In genomic region chr5:108366984-108367841, GRCm38 (mm10) we compare ENCODE assay signal across 8 mouse cellular contexts. TPM values are rescaled to one million over a fixed set of nuclear protein-coding genes. Genes with fewer than 3 reads are reported as not detected.
DNase-seq lines count a peak whose midpoint lies in the region; ATAC-seq and TF ChIP-seq lines count a peak whose summit lies in the region.

No protein-coding gene starts in this region.

- no peak for TF ChIP-seq EP300 in heart, postnatal 0 days (IDR thresholded peaks at IDR 0.05; ENCODE audit: low read depth)

- H3K4me1 ChIP-seq in embryonic facial prominence, embryonic 15.5 days: peaks cover 34% of the 10 kb centered on the region
- H3K4me1 ChIP-seq in heart, postnatal 0 days (ENCODE audit: control insufficient read depth, insufficient read depth): peaks cover 9% of the 10 kb centered on the region; the same call in 1 of the 2 replicates
- H3K4me1 ChIP-seq in lung, adult 2 months (ENCODE audit: control insufficient read depth, insufficient read depth, low read length): peaks cover 5% of the 10 kb centered on the region; the same call in 1 of the 2 replicates

- DNase-seq in CD4-positive helper T cell, adult 2 months (ENCODE audit: low read depth, low spot score): peak; percentile 14
- DNase-seq in adrenal gland, postnatal 36 days: peak; percentile 60 to 63
- peak; percentile 16 for DNase-seq in heart, postnatal 0 days (ENCODE audit: low spot score)
- DNase-seq in kidney, postnatal 14 days: peak; percentile 35
- DNase-seq in lung, adult 2 months: peak; percentile 24
- DNase-seq in ovary, adult 18-20 months (ENCODE audit: low spot score): peak; percentile 13
- no peak for DNase-seq in natural killer cell, adult 2 months (ENCODE audit: low spot score in 2 of 2)

- no peak for TF ChIP-seq CTCF in heart, postnatal 0 days (IDR thresholded peaks at IDR 0.05; ENCODE audit: low read depth)
- TF ChIP-seq CTCF in lung, adult 2 months (IDR thresholded peaks at IDR 0.05; ENCODE audit: insufficient read depth, low read length): no peak

- H3K27me3 ChIP-seq in embryonic facial prominence, embryonic 15.5 days: peaks cover 91% of the 10 kb centered on the region
- peaks cover 93% of the 10 kb centered on the region for H3K27me3 ChIP-seq in heart, postnatal 0 days (ENCODE audit: control insufficient read depth, insufficient read depth, low read length)

- under 1% methylated on average over 76 of the region's 100 CpGs for WGBS in embryonic facial prominence, embryonic 15.5 days
- under 1% methylated on average over 82 of the region's 100 CpGs for WGBS in heart, postnatal 0 days
- WGBS in lung, adult 2 months: under 1% methylated on average over 83 of the region's 100 CpGs

- ATAC-seq in embryonic facial prominence, embryonic 15.5 days (ENCODE audit: insufficient number of reproducible peaks, low FRiP score, low TSS enrichment, low read depth): no peak
- peak; percentile 34; the same call in 1 of the 2 replicates for ATAC-seq in heart, postnatal 0 days (ENCODE audit: insufficient read depth, low read depth)

- H3K27ac ChIP-seq in embryonic facial prominence, embryonic 15.5 days (replicated peaks): no peak overlapping the region
- no peak overlapping the region for H3K27ac ChIP-seq in heart, postnatal 0 days (ENCODE audit: low read depth)

- H3K4me2 ChIP-seq in embryonic facial prominence, embryonic 15.5 days (replicated peaks): peak overlapping the region; percentile 98
- peak overlapping the region; percentile 93 for H3K4me2 ChIP-seq in heart, postnatal 0 days (ENCODE audit: low read depth, low read length)

- no peaks in the 10 kb centered on the region for H3K36me3 ChIP-seq in embryonic facial prominence, embryonic 15.5 days
- H3K36me3 ChIP-seq in heart, postnatal 0 days (replicated peaks; ENCODE audit: control insufficient read depth, insufficient read depth, low read length): no peaks in the 10 kb centered on the region

- no peaks in the 10 kb centered on the region for H3K9me3 ChIP-seq in embryonic facial prominence, embryonic 15.5 days (replicated peaks)
- no peaks in the 10 kb centered on the region for H3K9me3 ChIP-seq in heart, postnatal 0 days (replicated peaks; ENCODE audit: control insufficient read depth, low read length)

- peak overlapping the region; percentile 53 for H3K4me3 ChIP-seq in embryonic facial prominence, embryonic 15.5 days (replicated peaks)
- peak overlapping the region; percentile 59 for H3K4me3 ChIP-seq in heart, postnatal 0 days (ENCODE audit: low read depth, low read length)
- peak overlapping the region; percentile 48 for H3K4me3 ChIP-seq in lung, adult 2 months (replicated peaks; ENCODE audit: extremely low read depth, low read depth, low read length)

- peak overlapping the region; percentile 47 for H3K9ac ChIP-seq in embryonic facial prominence, embryonic 15.5 days
- no peak overlapping the region; the same call in 1 of the 2 replicates for H3K9ac ChIP-seq in heart, postnatal 0 days (replicated peaks; ENCODE audit: low read depth, low read length)

- no peak for TF ChIP-seq POLR2A in lung, adult 2 months (IDR thresholded peaks at IDR 0.05; ENCODE audit: borderline replicate concordance, extremely low read depth, low read depth, low read length)

RNA-seq across cellular contexts. Expression of gene Gm42517, which starts 0.5 kb away (rescaled TPM):
- total RNA-seq in adrenal gland, postnatal 36 days (2021): 1 to 10 TPM in 1 of 2 experiments, under 1 TPM in 1; 0.89 to 2.0 TPM
- 0.25 and 0.29 TPM in 2 replicates for polyA plus RNA-seq in embryonic facial prominence, embryonic 15.5 days (2015; fragmentation: Nextera tagmentation; extraction: Ambion mirVana)
- total RNA-seq in heart, postnatal 0 days (2014; rRNA removed; ENCODE audit: low replicate concordance): not detected in 2 replicates
- polyA plus RNA-seq in heart, postnatal 0 days (2015; fragmentation: Nextera tagmentation; extraction: Ambion mirVana): not detected in 2 replicates
- polyA plus RNA-seq in lung, adult 2 months (2012; rRNA removed): 1.7 and 2.3 TPM in 2 replicates

RNA-seq across cellular contexts. Expression of gene Pde6b, which starts 21.0 kb away (rescaled TPM):
- total RNA-seq in adrenal gland, postnatal 36 days (2021): not detected
- polyA plus RNA-seq in embryonic facial prominence, embryonic 15.5 days (2015; fragmentation: Nextera tagmentation; extraction: Ambion mirVana): 0.15 and 0.24 TPM in 2 replicates
- not detected in 2 replicates for total RNA-seq in heart, postnatal 0 days (2014; rRNA removed; ENCODE audit: low replicate concordance)
- 0.15 TPM in 1 of 2 replicates, not detected in the other for polyA plus RNA-seq in heart, postnatal 0 days (2015; fragmentation: Nextera tagmentation; extraction: Ambion mirVana)
- not detected in 2 replicates for polyA plus RNA-seq in lung, adult 2 months (2012; rRNA removed)

RNA-seq across cellular contexts. Expression of gene Pigg, which starts 54.8 kb away (rescaled TPM):
- total RNA-seq in adrenal gland, postnatal 36 days (2021): 10 to 100 TPM; 12.4 to 14.0 TPM
- polyA plus RNA-seq in embryonic facial prominence, embryonic 15.5 days (2015; fragmentation: Nextera tagmentation; extraction: Ambion mirVana): 5.4 and 5.9 TPM in 2 replicates
- 6.5 and 8.8 TPM in 2 replicates for total RNA-seq in heart, postnatal 0 days (2014; rRNA removed; ENCODE audit: low replicate concordance)
- 4.4 and 4.6 TPM in 2 replicates for polyA plus RNA-seq in heart, postnatal 0 days (2015; fragmentation: Nextera tagmentation; extraction: Ambion mirVana)
- 9.9 and 12.4 TPM in 2 replicates for polyA plus RNA-seq in lung, adult 2 months (2012; rRNA removed)

Comparison
In these comparisons a context has a peak if more than half of its experiments do, and no peak if none do; other contexts are left out.
1. DNase-seq: peak in CD4-positive helper T cell, adult 2 months (single experiment), adrenal gland, postnatal 36 days (2 of 2), heart, postnatal 0 days (single experiment), kidney, postnatal 14 days (single experiment), lung, adult 2 months (single experiment) and ovary, adult 18-20 months (single experiment); none in natural killer cell, adult 2 months (0 of 2).
2. Peak in every context shown above with its lines, with median percentiles within 50 percentile points of each other: H3K4me3 ChIP-seq.